Mouse (Mus musculus): ENCODE results near the gene Atp6v1g2.

The Atp6v1g2 gene

GRCm38 (mm10) chr17:35236996-35237395 lies 3.5 kb downstream of the Atp6v1g2 start:
- no peak for DNase-seq (ENCODE audit: low spot score in 2 of 2)

- DNase-seq (ENCODE audit: low spot score in 2 of 2), result no peak
Observed at GRCm38 (mm10) chr17:35237504-35237903, 4.0 kb downstream of the Atp6v1g2 start.

GRCm38 (mm10) chr17:35239700-35240099 lies 6.2 kb downstream of the Atp6v1g2 start:
- DNase-seq (ENCODE audit: low spot score in 2 of 2), result no peak

- DNase-seq (ENCODE audit: low spot score in 2 of 2), result no peak
Observed at GRCm38 (mm10) chr17:35240384-35241304, 7.2 kb downstream of the Atp6v1g2 start.

GRCm38 (mm10) chr17:35241305-35242014 lies 8.0 kb downstream of the Atp6v1g2 start, which contains the start of gene Ddx39b:
Gene Ddx39b, plus strand, starts transcription at chr17:35241746.
- DNase-seq (ENCODE audit: low spot score in 2 of 2), result peak; percentile 95 to 97

GRCm38 (mm10) chr17:35242015-35242941 lies 8.8 kb downstream of the Atp6v1g2 start:
- DNase-seq (ENCODE audit: low spot score in 2 of 2), result peak in 1 of 2 experiments; percentile 41

GRCm38 (mm10) chr17:35243086-35243485 lies 9.6 kb downstream of the Atp6v1g2 start:
- DNase-seq (ENCODE audit: low spot score in 2 of 2), result peak in 1 of 2 experiments; percentile 60

- DNase-seq (ENCODE audit: low spot score in 2 of 2), result no peak
Observed at GRCm38 (mm10) chr17:35244999-35245398, 11.5 kb downstream of the Atp6v1g2 start.

GRCm38 (mm10) chr17:35245731-35246623 lies 12.5 kb downstream of the Atp6v1g2 start:
- no peak for DNase-seq (ENCODE audit: low spot score in 2 of 2)

- no peak for DNase-seq (ENCODE audit: low spot score in 2 of 2)
Observed at GRCm38 (mm10) chr17:35247144-35247543, 13.7 kb downstream of the Atp6v1g2 start.

- no peak for DNase-seq (ENCODE audit: low spot score in 2 of 2)
Observed at GRCm38 (mm10) chr17:35248986-35249385, 15.5 kb downstream of the Atp6v1g2 start.

GRCm38 (mm10) chr17:35249451-35250197 lies 16.2 kb downstream of the Atp6v1g2 start:
- DNase-seq (ENCODE audit: low spot score in 2 of 2), result no peak

GRCm38 (mm10) chr17:35250348-35251120 lies 17.1 kb downstream of the Atp6v1g2 start:
- no peak for DNase-seq (ENCODE audit: low spot score in 2 of 2)

- DNase-seq (ENCODE audit: low spot score in 2 of 2), result no peak
Observed at GRCm38 (mm10) chr17:35251162-35251719, 17.8 kb downstream of the Atp6v1g2 start.

GRCm38 (mm10) chr17:35251981-35252380 lies 18.5 kb downstream of the Atp6v1g2 start:
- DNase-seq (ENCODE audit: low spot score in 2 of 2), result no peak

GRCm38 (mm10) chr17:35252619-35253292 lies 19.3 kb downstream of the Atp6v1g2 start:
- no peak for DNase-seq (ENCODE audit: low spot score in 2 of 2)

GRCm38 (mm10) chr17:35253293-35254093 lies 20.0 kb downstream of the Atp6v1g2 start:
- DNase-seq (ENCODE audit: low spot score in 2 of 2), result no peak

Data from urinary bladder, postnatal 4 days (tissue).